Mouse (Mus musculus) midbrain, embryonic 16.5 days (tissue): ENCODE data around the gene Rapgef4. TPM values are rescaled to one million over a fixed set of nuclear protein-coding genes. Genes with fewer than 3 reads are reported as not detected.

Source experiments
- ATAC-seq: fragments of 200-750 bp; cut with Nextera tagmentation; 2 replicates; pipeline ENCODE4 v1.8.0; 2017; ENCODE audit warnings: moderate TSS enrichment
- H3K27ac ChIP-seq: fragments of 300-500 bp; sonication (generic); 2 replicates; pipeline ENCODE4 v1.5.1; 2014; ENCODE audit warnings: mild to moderate bottlenecking, low read length, mixed read lengths
- H3K27me3 ChIP-seq: fragments of 300-500 bp; sonication (generic); 2 replicates; pipeline ENCODE4 v1.6.1; 2014; ENCODE audit warnings: low read depth, low read length, mixed read lengths; ENCODE audit not compliant: control insufficient read depth, insufficient read depth
- H3K36me3 ChIP-seq: fragments of 300-500 bp; sonication (generic); 2 replicates; pipeline ENCODE4 v1.6.1; 2014; ENCODE audit warnings: mild to moderate bottlenecking, low read length, moderate library complexity, mixed read lengths; ENCODE audit not compliant: control insufficient read depth, insufficient read depth
- H3K4me1 ChIP-seq: fragments of 300-500 bp; sonication (generic); 2 replicates; pipeline ENCODE4 v1.6.1; 2014; ENCODE audit warnings: mild to moderate bottlenecking, low read length, mixed read lengths; ENCODE audit not compliant: control insufficient read depth, insufficient read depth
- H3K4me2 ChIP-seq: fragments of 300-500 bp; sonication (generic); 2 replicates; pipeline ENCODE4 v1.6.1; 2014; ENCODE audit warnings: mild to moderate bottlenecking, low read length, mixed read lengths
- H3K4me3 ChIP-seq: fragments of 300-500 bp; sonication (generic); 2 replicates; pipeline ENCODE4 v1.5.1; 2014; ENCODE audit warnings: low read depth, mild to moderate bottlenecking, low read length, moderate library complexity, mixed read lengths
- H3K9ac ChIP-seq: fragments of 300-500 bp; sonication (generic); 2 replicates; pipeline ENCODE4 v1.6.1; 2014; ENCODE audit warnings: low read depth, low read length, mixed read lengths
- H3K9me3 ChIP-seq: fragments of 300-500 bp; sonication (generic); replicated peaks from 2 replicates; pipeline ENCODE4 v1.6.1; 2014; ENCODE audit warnings: mild to moderate bottlenecking, low read length, mixed read lengths; ENCODE audit not compliant: control insufficient read depth, poor library complexity, severe bottlenecking
- WGBS: fragments of 180-500 bp; shearing (Covaris S2); extraction: QIAGEN DNeasy Blood & Tissue Kit; methylation state at CpG from one replicate; pipeline ENCODE4 v1.1.7; 2014; 5-methylcytosine and 5-hydroxymethylcytosine counted together
- polyA plus RNA-seq: library from polyadenylated mRNA; unstranded; fragments of >200 nt; fragmentation: Nextera tagmentation; extraction: Ambion mirVana; gene quantifications from 2 replicates; pipeline ENCODE4 v1.2.1, GENCODE M21; 2015

Rapgef4 gene
- polyA plus RNA-seq, 1 experiment from 2014 or later = 40.2 TPM

GRCm38 (mm10) chr2:72029586-72030144 lies 48.6 kb downstream of the Rapgef4 start:
- Histone ChIP-seq H3K27ac (no peak overlapping the region), H3K36me3 (no peaks in the 10 kb centered on the region), H3K9ac (no peak overlapping the region), H3K4me3 (no peak overlapping the region), H3K4me1 (no peaks in the 10 kb centered on the region), H3K9me3 (no peaks in the 10 kb centered on the region), H3K4me2 (no peak overlapping the region), H3K27me3 (no peaks in the 10 kb centered on the region)
- ATAC-seq = no peak
- 78% methylated on average over 5 of the region's 5 CpGs for WGBS

- ATAC-seq = no peak
- Histone ChIP-seq H3K36me3 (no peaks in the 10 kb centered on the region), H3K27me3 (no peaks in the 10 kb centered on the region), H3K9me3 (no peaks in the 10 kb centered on the region), H3K4me1 (no peaks in the 10 kb centered on the region), H3K9ac (no peak overlapping the region), H3K4me2 (no peak overlapping the region), H3K27ac (no peak overlapping the region), H3K4me3 (no peak overlapping the region)
- WGBS = 84% methylated on average over 5 of the region's 5 CpGs
Observed at GRCm38 (mm10) chr2:72031717-72032116, 50.7 kb downstream of the Rapgef4 start.

- no peak overlapping the region for H3K4me2 ChIP-seq
- no peak for ATAC-seq
- H3K9ac ChIP-seq = no peak overlapping the region
- H3K4me3 ChIP-seq = no peak overlapping the region
- H3K27me3 ChIP-seq = no peaks in the 10 kb centered on the region
- no peaks in the 10 kb centered on the region for H3K9me3 ChIP-seq
- peaks cover 6% of the 10 kb centered on the region for H3K4me1 ChIP-seq
- WGBS = 54% methylated on average over 8 of the region's 8 CpGs
- H3K27ac ChIP-seq = no peak overlapping the region
- no peaks in the 10 kb centered on the region for H3K36me3 ChIP-seq
Observed at GRCm38 (mm10) chr2:72035616-72036015, 54.6 kb downstream of the Rapgef4 start.

- Histone ChIP-seq H3K27me3 (no peaks in the 10 kb centered on the region), H3K4me3 (no peak overlapping the region), H3K9me3 (no peaks in the 10 kb centered on the region), H3K36me3 (no peaks in the 10 kb centered on the region), H3K4me1 (peaks cover 6% of the 10 kb centered on the region), H3K9ac (no peak overlapping the region), H3K4me2 (no peak overlapping the region), H3K27ac (no peak overlapping the region)
- no peak for ATAC-seq
- 94% methylated on average over 5 of the region's 5 CpGs for WGBS
Observed at GRCm38 (mm10) chr2:72037357-72037756, 56.3 kb downstream of the Rapgef4 start.

DNA sequence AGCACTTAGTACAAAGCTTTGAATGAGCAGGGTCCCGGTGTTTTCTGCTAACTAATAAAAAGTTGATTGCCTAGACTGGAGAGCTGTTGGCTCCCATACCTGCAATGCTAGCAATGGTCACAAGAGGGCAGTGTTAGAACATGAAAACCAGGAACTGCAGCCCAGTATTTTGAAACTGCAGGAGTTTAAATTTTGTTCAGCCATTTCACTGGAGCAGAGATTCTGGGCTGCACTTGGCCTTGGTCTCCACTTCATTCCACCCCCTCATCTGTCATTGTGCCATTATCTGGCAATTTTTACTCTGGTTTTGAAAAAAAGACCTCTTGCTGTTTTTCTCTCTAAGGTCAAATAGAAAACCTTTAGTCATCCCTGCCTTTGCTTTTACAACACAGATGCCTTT lies 57.2 kb downstream of the Rapgef4 start:
- WGBS = 16% methylated on average over 1 of the region's 1 CpGs
- no peak overlapping the region for H3K4me3 ChIP-seq
- no peaks in the 10 kb centered on the region for H3K9me3 ChIP-seq
- H3K27ac ChIP-seq = no peak overlapping the region
- peak; percentile 55; the same call in 1 of the 2 replicates for ATAC-seq
- H3K27me3 ChIP-seq = no peaks in the 10 kb centered on the region
- no peaks in the 10 kb centered on the region for H3K36me3 ChIP-seq
- H3K9ac ChIP-seq = no peak overlapping the region
- H3K4me1 ChIP-seq = peaks cover 6% of the 10 kb centered on the region
- H3K4me2 ChIP-seq = no peak overlapping the region

DNA sequence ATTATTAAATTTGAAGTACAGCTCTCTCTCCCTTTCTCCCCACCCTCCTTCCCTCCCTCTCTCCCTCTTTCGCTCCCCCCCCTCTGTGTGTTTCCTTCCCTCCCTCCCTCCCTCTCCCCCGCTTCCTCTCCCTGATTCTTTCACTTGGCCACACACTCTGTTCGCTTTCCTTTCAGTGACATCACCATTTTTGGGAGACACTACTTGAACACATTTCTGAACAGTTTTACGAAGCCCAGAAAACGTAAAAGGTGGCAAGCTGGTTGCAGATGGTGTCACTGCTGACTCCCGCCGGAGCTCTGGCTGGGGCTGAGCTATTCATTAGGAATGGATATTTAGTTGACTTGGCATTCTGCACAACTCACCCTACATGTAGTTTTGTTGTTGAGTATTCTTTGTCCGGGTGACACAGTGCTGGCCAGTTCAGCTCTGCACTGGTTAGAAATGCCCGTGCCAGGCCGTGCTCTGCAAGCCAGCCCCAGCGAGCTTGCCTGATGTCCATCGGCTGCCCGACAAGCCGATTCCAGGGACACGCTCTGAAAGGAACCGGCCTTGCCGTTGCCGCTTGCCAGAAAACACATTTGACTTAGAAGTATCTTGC lies 57.7 kb downstream of the Rapgef4 start:
- no peaks in the 10 kb centered on the region for H3K27me3 ChIP-seq
- no peak overlapping the region for H3K4me3 ChIP-seq
- H3K9me3 ChIP-seq = no peaks in the 10 kb centered on the region
- ATAC-seq = peak; percentile 64
- WGBS = 51% methylated on average over 18 of the region's 18 CpGs
- H3K27ac ChIP-seq = no peak overlapping the region
- no peaks in the 10 kb centered on the region for H3K36me3 ChIP-seq
- H3K4me2 ChIP-seq = no peak overlapping the region
- H3K4me1 ChIP-seq = peaks cover 6% of the 10 kb centered on the region
- no peak overlapping the region for H3K9ac ChIP-seq

DNA sequence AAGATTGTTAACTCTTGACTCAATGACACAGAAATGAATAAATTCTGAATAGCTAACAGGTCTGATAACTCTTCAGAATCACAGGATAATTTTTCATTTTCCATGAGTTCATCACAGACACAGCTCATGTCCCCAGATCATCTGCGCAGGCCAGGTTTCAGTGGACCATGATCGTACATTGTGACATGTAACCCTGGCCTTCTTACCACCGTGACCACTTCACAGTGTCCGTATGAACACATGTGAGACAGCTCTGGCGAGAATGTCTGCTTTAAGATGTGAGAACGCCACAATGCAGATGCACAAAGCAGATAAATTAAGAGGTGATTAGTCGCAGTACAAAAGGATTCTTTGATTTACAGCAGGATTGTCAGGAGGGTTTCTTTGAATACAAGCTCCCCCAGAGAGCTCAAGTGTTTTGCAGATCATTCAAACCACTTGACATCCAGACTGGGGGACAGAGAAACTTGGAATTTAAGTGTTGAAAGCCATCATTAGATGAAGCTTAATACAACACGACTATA lies 58.5 kb downstream of the Rapgef4 start:
- no peaks in the 10 kb centered on the region for H3K9me3 ChIP-seq
- no peak overlapping the region for H3K4me3 ChIP-seq
- no peaks in the 10 kb centered on the region for H3K27me3 ChIP-seq
- H3K4me1 ChIP-seq = peaks cover 6% of the 10 kb centered on the region
- no peak overlapping the region for H3K9ac ChIP-seq
- H3K4me2 ChIP-seq = no peak overlapping the region
- H3K27ac ChIP-seq = no peak overlapping the region
- WGBS = 36% methylated on average over 8 of the region's 8 CpGs
- ATAC-seq = no peak
- no peaks in the 10 kb centered on the region for H3K36me3 ChIP-seq

GRCm38 (mm10) chr2:72041087-72041486 lies 60.0 kb downstream of the Rapgef4 start:
- Histone ChIP-seq H3K27me3 (no peaks in the 10 kb centered on the region), H3K27ac (no peak overlapping the region), H3K4me2 (no peak overlapping the region), H3K4me1 (peaks cover 11% of the 10 kb centered on the region), H3K36me3 (no peaks in the 10 kb centered on the region), H3K9me3 (no peaks in the 10 kb centered on the region), H3K9ac (no peak overlapping the region), H3K4me3 (no peak overlapping the region)
- 94% methylated on average over 6 of the region's 6 CpGs for WGBS
- no peak for ATAC-seq

DNA sequence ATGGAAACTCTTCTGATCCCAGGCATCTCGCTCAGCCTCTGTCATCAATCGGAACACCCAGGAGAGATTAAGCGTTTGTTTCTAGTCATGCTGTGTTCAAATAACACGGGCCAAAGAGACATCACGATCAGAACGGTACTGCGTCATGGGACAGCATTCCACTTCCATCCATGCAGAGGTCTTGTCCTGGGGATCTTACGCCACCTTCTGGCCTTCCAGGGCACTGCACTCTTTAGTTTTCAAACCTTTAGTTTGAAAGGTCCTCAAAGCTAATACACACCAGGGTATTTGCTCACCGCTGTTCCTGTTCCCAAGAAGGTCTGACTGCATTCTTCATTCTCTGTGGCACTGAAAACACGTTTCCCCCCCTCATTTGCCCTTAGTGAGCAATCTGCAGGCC lies 61.1 kb downstream of the Rapgef4 start:
- H3K36me3 ChIP-seq = no peaks in the 10 kb centered on the region
- H3K4me3 ChIP-seq = no peak overlapping the region
- no peak for ATAC-seq
- H3K4me2 ChIP-seq = no peak overlapping the region
- H3K27me3 ChIP-seq = no peaks in the 10 kb centered on the region
- WGBS = 88% methylated on average over 10 of the region's 10 CpGs
- no peaks in the 10 kb centered on the region for H3K9me3 ChIP-seq
- H3K27ac ChIP-seq = no peak overlapping the region
- H3K4me1 ChIP-seq = peaks cover 11% of the 10 kb centered on the region
- no peak overlapping the region for H3K9ac ChIP-seq
